In the genomic region with DNA sequence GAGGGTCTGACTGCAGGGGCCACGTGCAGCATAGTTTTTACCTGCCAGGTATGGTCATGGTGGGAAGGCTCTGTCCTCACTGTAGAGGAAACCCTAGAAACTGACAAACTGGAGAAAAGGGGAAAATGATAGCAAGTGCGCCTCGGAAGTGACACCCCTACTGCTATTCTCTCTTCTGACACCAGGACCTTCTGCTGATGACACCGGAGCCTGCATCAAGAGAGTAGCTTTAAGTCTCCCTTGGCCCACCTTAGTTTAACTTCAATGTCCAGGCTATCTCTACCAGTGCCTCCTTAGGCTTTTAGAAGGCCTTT, we compare ENCODE assay signal across 8 mouse cellular contexts. TPM values are rescaled to one million over a fixed set of nuclear protein-coding genes. Genes with fewer than 3 reads are reported as not detected.
A peak's percentile ranks its signal among the peaks of the same experiment; 100 is the strongest.
DNase-seq lines count a peak whose midpoint lies in the region; ATAC-seq and TF ChIP-seq lines count a peak whose summit lies in the region.
"Had no signal": no experiment of that assay in that cellular context is flagged by ENCODE, and none has a peak within 500 bp of the region (broad histone marks: within the 10 kb centered on the region; RNA-seq: fewer than 3 reads in every experiment).

No protein-coding gene starts in this region.

- 72% methylated on average over 4 of the region's 4 CpGs for WGBS in kidney, embryonic 16.5 days
- WGBS in embryonic facial prominence, embryonic 14.5 days = 48% methylated on average over 4 of the region's 4 CpGs
- 60% methylated on average over 4 of the region's 4 CpGs for WGBS in hindbrain, postnatal 0 days
- WGBS in midbrain, embryonic 15.5 days = 23% methylated on average over 4 of the region's 4 CpGs

- no peaks in the 10 kb centered on the region for H3K9me3 ChIP-seq in kidney, embryonic 16.5 days (ENCODE audit: low read length)
- no peaks in the 10 kb centered on the region for H3K9me3 ChIP-seq in embryonic facial prominence, embryonic 14.5 days (ENCODE audit: control insufficient read depth, low read length)
- no peaks in the 10 kb centered on the region for H3K9me3 ChIP-seq in hindbrain, postnatal 0 days (ENCODE audit: low read length)
- H3K9me3 ChIP-seq in midbrain, embryonic 15.5 days = no peaks in the 10 kb centered on the region

- H3K27me3 ChIP-seq in kidney, embryonic 16.5 days (ENCODE audit: insufficient read depth, low read length) = peaks cover 3% of the 10 kb centered on the region
- H3K27me3 ChIP-seq in embryonic facial prominence, embryonic 14.5 days (replicated peaks; ENCODE audit: control insufficient read depth, insufficient read depth, low read length) = peaks cover 33% of the 10 kb centered on the region
- H3K27me3 ChIP-seq in hindbrain, postnatal 0 days (ENCODE audit: insufficient read depth, low read length) = 0 out of 2 replicates have a peak, but pooled peaks cover 3% of the 10 kb centered on the region
- peaks cover 38% of the 10 kb centered on the region for H3K27me3 ChIP-seq in midbrain, embryonic 15.5 days (replicated peaks)

- H3K9ac ChIP-seq in kidney, embryonic 16.5 days (replicated peaks; ENCODE audit: low read length) = peak overlapping the region; percentile 73
- peak overlapping the region; percentile 49; the same call in 1 of the 2 replicates for H3K9ac ChIP-seq in embryonic facial prominence, embryonic 14.5 days (ENCODE audit: low read depth, low read length)
- H3K9ac ChIP-seq in hindbrain, postnatal 0 days (replicated peaks; ENCODE audit: low read length) = no peak overlapping the region
- no peak overlapping the region for H3K9ac ChIP-seq in midbrain, embryonic 15.5 days

- ATAC-seq in kidney, embryonic 16.5 days (ENCODE audit: low FRiP score, low TSS enrichment) = no peak
- no peak for ATAC-seq in embryonic facial prominence, embryonic 14.5 days (ENCODE audit: low read depth)
- no peak for ATAC-seq in hindbrain, postnatal 0 days
- no peak for ATAC-seq in midbrain, embryonic 15.5 days (replicated peaks)

- H3K4me3 ChIP-seq in kidney, embryonic 16.5 days (ENCODE audit: low read length) = peak overlapping the region; percentile 54
- H3K4me3 ChIP-seq in embryonic facial prominence, embryonic 14.5 days (ENCODE audit: low read depth, low read length) = peak overlapping the region; percentile 40; the same call in 1 of the 2 replicates
- no peak overlapping the region for H3K4me3 ChIP-seq in hindbrain, postnatal 0 days (ENCODE audit: low read length)
- no peak overlapping the region for H3K4me3 ChIP-seq in midbrain, embryonic 15.5 days

- H3K4me1 ChIP-seq in kidney, embryonic 16.5 days (ENCODE audit: insufficient read depth, low read length) = peaks cover 36% of the 10 kb centered on the region
- peaks cover 10% of the 10 kb centered on the region for H3K4me1 ChIP-seq in embryonic facial prominence, embryonic 14.5 days (ENCODE audit: control insufficient read depth, insufficient read depth, low read length)
- H3K4me1 ChIP-seq in hindbrain, postnatal 0 days (ENCODE audit: insufficient read depth, low read length) = peaks cover 8% of the 10 kb centered on the region
- H3K4me1 ChIP-seq in midbrain, embryonic 15.5 days = peaks cover 21% of the 10 kb centered on the region

- H3K27ac ChIP-seq in kidney, embryonic 16.5 days (ENCODE audit: low read length) = peak overlapping the region; percentile 45; the same call in 1 of the 2 replicates
- H3K27ac ChIP-seq in embryonic facial prominence, embryonic 14.5 days (replicated peaks; ENCODE audit: low read depth, low read length) = no peak overlapping the region
- H3K27ac ChIP-seq in hindbrain, postnatal 0 days = no peak overlapping the region
- no peak overlapping the region for H3K27ac ChIP-seq in midbrain, embryonic 15.5 days

- DNase-seq in kidney, postnatal 10 days = no peak
- no peak for DNase-seq in embryonic facial prominence, embryonic 14.5 days (ENCODE audit: low spot score)
- DNase-seq in hindbrain, postnatal 0 days (ENCODE audit: low spot score) = no peak
- no peak for DNase-seq in left cerebral cortex, adult 11 months (ENCODE audit: low spot score)
- DNase-seq in right cerebral cortex, postnatal 10 days (ENCODE audit: low spot score in 2 of 2) = no peak

- no peaks in the 10 kb centered on the region for H3K36me3 ChIP-seq in kidney, embryonic 16.5 days (ENCODE audit: insufficient read depth, low read length)
- H3K36me3 ChIP-seq in embryonic facial prominence, embryonic 14.5 days (ENCODE audit: control insufficient read depth, insufficient read depth, low read length) = no peaks in the 10 kb centered on the region
- no peaks in the 10 kb centered on the region for H3K36me3 ChIP-seq in hindbrain, postnatal 0 days (ENCODE audit: insufficient read depth, low read length)
- H3K36me3 ChIP-seq in midbrain, embryonic 15.5 days (replicated peaks) = no peaks in the 10 kb centered on the region

- no peak for TF ChIP-seq CTCF in hindbrain, postnatal 0 days (IDR thresholded peaks at IDR 0.05; ENCODE audit: low read depth)

- H3K4me2 ChIP-seq in kidney, embryonic 16.5 days (replicated peaks; ENCODE audit: low read depth, low read length) = peak overlapping the region; percentile 75
- H3K4me2 ChIP-seq in embryonic facial prominence, embryonic 14.5 days (ENCODE audit: low read depth, low read length) = peak overlapping the region; percentile 67
- peak overlapping the region; percentile 68; the same call in 1 of the 2 replicates for H3K4me2 ChIP-seq in hindbrain, postnatal 0 days (ENCODE audit: low read depth, low read length)
- H3K4me2 ChIP-seq in midbrain, embryonic 15.5 days = peak overlapping the region; percentile 81

RNA-seq across cellular contexts. Expression of gene Gna14, which starts 1.6 kb away (rescaled TPM):
- polyA plus RNA-seq in kidney, embryonic 16.5 days (2015; fragmentation: Nextera tagmentation; extraction: Ambion mirVana) = 14.0 and 14.2 TPM in 2 replicates
- 3.7 and 3.9 TPM in 2 replicates for polyA plus RNA-seq in embryonic facial prominence, embryonic 14.5 days (2014; fragmentation: Nextera tagmentation; extraction: Ambion mirVana)
- total RNA-seq in hindbrain, postnatal 0 days (2014; rRNA removed) = 0.65 and 0.84 TPM in 2 replicates
- polyA plus RNA-seq in hindbrain, postnatal 0 days (2015; fragmentation: Nextera tagmentation; extraction: Ambion mirVana) = 0.82 and 0.98 TPM in 2 replicates
- 0.49 and 0.56 TPM in 2 replicates for polyA plus RNA-seq in midbrain, embryonic 15.5 days (2015; fragmentation: Nextera tagmentation; extraction: Ambion mirVana)
- total RNA-seq: MEL had no signal

Comparison
In these comparisons a context has a peak if more than half of its experiments do, and no peak if none do; other contexts are left out.
1. H3K4me3 ChIP-seq: peak in kidney, embryonic 16.5 days (single experiment) and embryonic facial prominence, embryonic 14.5 days (single experiment); none in hindbrain, postnatal 0 days (single experiment) and midbrain, embryonic 15.5 days (single experiment).
2. H3K9ac ChIP-seq: peak in kidney, embryonic 16.5 days (single experiment) and embryonic facial prominence, embryonic 14.5 days (single experiment); none in hindbrain, postnatal 0 days (single experiment) and midbrain, embryonic 15.5 days (single experiment).
3. Peak in every context shown above with its lines, with median percentiles within 50 percentile points of each other: H3K4me2 ChIP-seq.